Mouse (Mus musculus) midbrain, embryonic 10.5 days (tissue): Measurements from ENCODE around the gene Tchp. TPM values are rescaled to one million over a fixed set of nuclear protein-coding genes. Genes with fewer than 3 reads are reported as not detected.

Source experiments
- DNase-seq: peaks from one replicate; pipeline ENCODE4 v3.0.0-alpha.2; 2017; ENCODE audit warnings: low spot score
- H3K27ac ChIP-seq: fragments of 300-500 bp; sonication (generic); replicated peaks from 2 replicates; pipeline ENCODE4 v1.5.1; 2016; ENCODE audit warnings: mild to moderate bottlenecking
- H3K27me3 ChIP-seq: fragments of 300-500 bp; sonication (generic); 2 replicates; pipeline ENCODE4 v1.6.1; 2016; ENCODE audit warnings: low read depth, mild to moderate bottlenecking; ENCODE audit not compliant: poor library complexity, severe bottlenecking
- H3K36me3 ChIP-seq: fragments of 300-500 bp; sonication (generic); 2 replicates; pipeline ENCODE4 v1.6.1; 2016; ENCODE audit warnings: mild to moderate bottlenecking, moderate library complexity
- H3K4me1 ChIP-seq: fragments of 300-500 bp; sonication (generic); 2 replicates; pipeline ENCODE4 v1.6.1; 2016
- H3K4me3 ChIP-seq: fragments of 300-500 bp; sonication (generic); 2 replicates; pipeline ENCODE4 v1.5.1; 2016; ENCODE audit warnings: mild to moderate bottlenecking, moderate library complexity
- H3K9me3 ChIP-seq: fragments of 300-500 bp; sonication (generic); replicated peaks from 2 replicates; pipeline ENCODE4 v1.6.1; 2016; ENCODE audit warnings: mild to moderate bottlenecking
- WGBS: fragments of 180-500 bp; shearing (Covaris S2); methylation state at CpG from one replicate; pipeline ENCODE4 v1.1.7; 2016; 5-methylcytosine and 5-hydroxymethylcytosine counted together
- polyA plus RNA-seq: library from polyadenylated mRNA; unstranded; fragments of >200 nt; fragmentation: Nextera tagmentation; extraction: Ambion mirVana; gene quantifications from 2 replicates; pipeline ENCODE4 v1.2.1, GENCODE M21; 2016

Gene Tchp
- polyA plus RNA-seq: 19.4 and 22.0 TPM in 2 replicates

- Histone ChIP-seq H3K4me3 (peak within 1 kb of the TSS; percentile 90), H3K27ac (peak within 1 kb of the TSS; percentile 87), H3K9me3 (no peaks in the 10 kb centered on the region), H3K4me1 (peaks cover 9% of the 10 kb centered on the region), H3K36me3 (peaks cover 35% of the 10 kb centered on the region), H3K27me3 (no peaks in the 10 kb centered on the region)
- 3% methylated on average over 49 of the region's 49 CpGs for WGBS
- DNase-seq: peak; percentile 95
These were observed at the start of gene Tchp for GRCm38 (mm10) chr5:114707265-114708068. Gene Tchp (plus strand): TSS chr5:114707760.

- H3K9me3 ChIP-seq: no peaks in the 10 kb centered on the region
- no peak within 1 kb of the TSS; the same call in 1 of the 2 replicates for H3K27ac ChIP-seq
- peaks cover 13% of the 10 kb centered on the region for H3K4me1 ChIP-seq
- H3K4me3 ChIP-seq: peak within 1 kb of the TSS; percentile 57
- peaks cover 70% of the 10 kb centered on the region for H3K27me3 ChIP-seq
- no peak for DNase-seq
- H3K36me3 ChIP-seq: no peaks in the 10 kb centered on the region
- 2% methylated on average over 47 of the region's 47 CpGs for WGBS
These were observed 49.3 kb upstream of the Tchp start, which contains the start of gene Trpv4 for GRCm38 (mm10) chr5:114658255-114658654. Gene Trpv4 (minus strand): TSS chr5:114658421.

DNA sequence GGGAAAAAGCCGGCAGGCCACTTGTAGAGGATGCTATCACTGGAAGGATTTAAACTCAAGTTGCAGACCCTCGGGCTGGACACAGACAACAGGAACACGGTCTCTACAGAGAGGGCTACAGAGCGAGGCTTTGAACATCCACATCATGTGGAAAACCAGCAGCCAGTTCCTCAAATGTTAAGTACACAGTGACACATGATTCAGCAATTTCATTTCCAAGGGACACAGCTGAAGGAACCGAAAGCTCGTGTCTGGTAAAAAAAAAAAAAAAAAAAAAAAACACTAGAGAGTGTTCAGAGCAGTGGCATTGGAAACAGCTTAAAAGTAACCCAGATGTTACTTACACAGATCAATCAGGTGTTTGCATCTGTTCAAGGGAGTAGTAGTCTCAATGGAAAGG lies 46.5 kb upstream of the Tchp start:
- H3K4me3 ChIP-seq: no peak overlapping the region
- H3K9me3 ChIP-seq: no peaks in the 10 kb centered on the region
- peaks cover 13% of the 10 kb centered on the region for H3K4me1 ChIP-seq
- no peak overlapping the region for H3K27ac ChIP-seq
- 77% methylated on average over 6 of the region's 6 CpGs for WGBS
- no peak for DNase-seq
- peaks cover 47% of the 10 kb centered on the region for H3K27me3 ChIP-seq
- H3K36me3 ChIP-seq: no peaks in the 10 kb centered on the region

GRCm38 (mm10) chr5:114664139-114664538 lies 43.4 kb upstream of the Tchp start:
- WGBS: 87% methylated on average over 4 of the region's 4 CpGs
- H3K27ac ChIP-seq: no peak overlapping the region
- no peak overlapping the region for H3K4me3 ChIP-seq
- DNase-seq: no peak
- H3K36me3 ChIP-seq: no peaks in the 10 kb centered on the region
- H3K9me3 ChIP-seq: no peaks in the 10 kb centered on the region
- H3K4me1 ChIP-seq: peaks cover 9% of the 10 kb centered on the region
- H3K27me3 ChIP-seq: peaks cover 23% of the 10 kb centered on the region

DNA sequence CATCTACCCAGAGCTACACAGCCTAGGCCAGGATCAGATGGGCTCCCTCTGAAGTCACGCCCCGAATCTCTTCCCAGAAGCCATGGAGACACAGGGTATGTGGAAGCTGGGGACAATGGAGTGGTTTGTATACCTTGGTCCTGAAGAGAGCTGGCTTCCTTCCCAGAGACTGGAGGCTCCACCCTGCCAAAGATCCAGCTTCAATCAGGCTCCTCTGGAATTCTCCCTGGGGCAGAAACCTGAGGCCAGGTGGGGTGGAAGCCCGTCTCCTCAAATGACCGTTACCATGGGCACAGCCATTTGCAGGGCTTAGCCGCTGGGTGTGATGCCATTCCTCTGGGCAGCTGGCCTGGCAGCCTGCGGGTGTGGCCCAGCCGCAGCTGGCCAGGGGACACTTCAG lies 42.8 kb upstream of the Tchp start:
- WGBS: 83% methylated on average over 7 of the region's 7 CpGs
- no peak overlapping the region for H3K27ac ChIP-seq

DNA sequence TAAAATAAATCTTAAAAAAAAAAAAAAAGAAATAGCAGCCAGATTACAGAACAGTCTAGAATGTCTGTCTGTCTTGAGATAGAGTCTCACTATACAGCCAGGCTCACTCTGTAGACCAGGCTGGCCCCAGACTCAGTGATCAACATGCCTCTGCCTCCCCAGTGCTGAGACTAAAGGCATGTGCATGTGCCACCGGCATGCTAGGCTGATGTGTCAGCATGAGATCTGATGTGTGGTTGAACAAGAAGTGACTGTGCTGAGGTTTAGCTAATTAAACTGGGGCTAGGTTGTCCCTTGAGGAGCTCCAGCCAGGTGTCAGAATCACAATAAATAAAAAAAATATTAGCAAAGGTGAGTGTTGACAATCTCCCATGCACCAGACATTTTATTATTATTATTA lies 40.9 kb upstream of the Tchp start:
- Histone ChIP-seq H3K4me1 (peaks cover 15% of the 10 kb centered on the region), H3K36me3 (peaks cover 10% of the 10 kb centered on the region; the same call in 1 of the 2 replicates), H3K27me3 (peaks cover 7% of the 10 kb centered on the region; the same call in 1 of the 2 replicates), H3K9me3 (no peaks in the 10 kb centered on the region), H3K4me3 (no peak overlapping the region), H3K27ac (no peak overlapping the region)
- no peak for DNase-seq
- 88% methylated on average over 1 of the region's 1 CpGs for WGBS

More for the DNA sequence above, 42.8 kb upstream of the Tchp start:
- Histone ChIP-seq H3K27me3 (peaks cover 17% of the 10 kb centered on the region), H3K9me3 (no peaks in the 10 kb centered on the region), H3K4me3 (no peak overlapping the region), H3K36me3 (peaks cover 2% of the 10 kb centered on the region; the same call in 1 of the 2 replicates), H3K4me1 (peaks cover 9% of the 10 kb centered on the region)
- DNase-seq: no peak

- WGBS: 4% methylated on average over 36 of the region's 36 CpGs
- H3K9me3 ChIP-seq: no peaks in the 10 kb centered on the region
- peaks cover 10% of the 10 kb centered on the region; the same call in 1 of the 2 replicates for H3K36me3 ChIP-seq
- peaks cover 7% of the 10 kb centered on the region; the same call in 1 of the 2 replicates for H3K27me3 ChIP-seq
- H3K27ac ChIP-seq: no peak overlapping the region
- peak overlapping the region; percentile 48 for H3K4me3 ChIP-seq
- peak; percentile 98 for DNase-seq
- H3K4me1 ChIP-seq: peaks cover 15% of the 10 kb centered on the region
These were observed 40.2 kb upstream of the Tchp start for GRCm38 (mm10) chr5:114667228-114667856.

DNA sequence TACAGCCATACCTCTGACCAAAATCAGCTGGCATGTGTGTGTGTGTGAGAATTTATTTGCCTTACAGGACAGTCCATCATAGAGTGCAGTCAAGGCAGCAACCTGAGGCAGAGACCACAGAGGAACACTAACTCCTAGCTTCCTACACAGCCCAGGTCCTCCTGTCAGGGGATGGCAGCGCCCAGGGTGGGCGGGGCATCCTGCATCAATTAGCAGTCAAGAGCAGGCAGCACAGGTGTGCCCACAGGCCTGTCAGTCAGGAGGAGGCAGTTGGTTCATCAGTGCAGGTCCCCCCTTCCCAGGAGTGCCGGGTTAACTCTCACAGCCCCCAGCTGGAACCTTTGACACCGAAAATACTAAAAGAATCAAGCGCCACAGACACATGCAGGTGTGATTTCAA lies 38.5 kb upstream of the Tchp start:
- Histone ChIP-seq H3K4me3 (no peak overlapping the region), H3K9me3 (no peaks in the 10 kb centered on the region), H3K27me3 (peaks cover 7% of the 10 kb centered on the region; the same call in 1 of the 2 replicates), H3K4me1 (peaks cover 15% of the 10 kb centered on the region), H3K27ac (no peak overlapping the region), H3K36me3 (peaks cover 24% of the 10 kb centered on the region)
- 84% methylated on average over 5 of the region's 5 CpGs for WGBS
- no peak for DNase-seq

GRCm38 (mm10) chr5:114673114-114673513 lies 34.4 kb upstream of the Tchp start:
- no peak for DNase-seq
- Histone ChIP-seq H3K36me3 (peaks cover 61% of the 10 kb centered on the region), H3K27me3 (peaks cover 6% of the 10 kb centered on the region; the same call in 1 of the 2 replicates), H3K27ac (no peak overlapping the region), H3K4me3 (no peak overlapping the region), H3K4me1 (0 out of 2 replicates have a peak, but pooled peaks cover 6% of the 10 kb centered on the region), H3K9me3 (no peaks in the 10 kb centered on the region)
- 88% methylated on average over 13 of the region's 13 CpGs for WGBS

GRCm38 (mm10) chr5:114674594-114674993 lies 33.0 kb upstream of the Tchp start:
- H3K36me3 ChIP-seq: peaks cover 61% of the 10 kb centered on the region
- peaks cover 11% of the 10 kb centered on the region for H3K4me1 ChIP-seq
- H3K4me3 ChIP-seq: no peak overlapping the region
- H3K27ac ChIP-seq: no peak overlapping the region
- H3K27me3 ChIP-seq: no peaks in the 10 kb centered on the region
- no peak for DNase-seq
- no peaks in the 10 kb centered on the region for H3K9me3 ChIP-seq
- 87% methylated on average over 8 of the region's 8 CpGs for WGBS

- no peak for DNase-seq
- Histone ChIP-seq H3K9me3 (no peaks in the 10 kb centered on the region), H3K27ac (peak overlapping the region; percentile 61), H3K4me3 (no peak overlapping the region), H3K36me3 (peaks cover 26% of the 10 kb centered on the region), H3K27me3 (no peaks in the 10 kb centered on the region), H3K4me1 (peaks cover 37% of the 10 kb centered on the region)
- 78% methylated on average over 17 of the region's 17 CpGs for WGBS
These were observed 27.5 kb upstream of the Tchp start for GRCm38 (mm10) chr5:114679841-114680591.

DNA sequence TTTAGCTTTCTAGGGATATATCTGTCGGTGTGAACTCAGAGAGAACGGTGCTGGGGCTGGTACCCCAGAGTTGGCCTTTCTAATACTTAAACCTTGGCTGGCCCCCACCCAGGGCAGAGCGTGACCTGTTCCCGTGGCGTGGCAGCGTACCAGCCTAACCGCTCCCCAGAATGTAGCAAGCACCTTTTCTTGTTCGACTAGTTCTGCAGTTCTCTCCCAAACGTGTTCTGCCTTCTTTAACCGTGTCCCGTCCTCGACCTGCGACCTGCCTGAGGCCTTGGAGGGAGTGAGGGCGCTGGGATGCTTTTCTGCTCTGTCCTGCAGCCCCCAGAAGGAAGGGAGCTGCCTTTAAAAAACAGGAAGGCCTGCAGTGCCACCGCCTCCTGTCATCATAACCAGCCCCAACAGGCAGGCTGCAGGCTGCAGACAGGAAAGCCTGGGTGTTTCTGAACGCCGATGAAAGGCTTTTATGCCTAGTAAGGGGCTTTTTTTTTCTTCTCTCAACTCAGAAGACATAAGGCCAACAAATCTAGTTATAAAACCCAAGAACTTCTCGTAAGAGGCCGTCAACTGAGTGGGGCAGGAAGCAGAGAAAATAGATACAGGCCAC lies 26.8 kb upstream of the Tchp start:
- DNase-seq: no peak
- Histone ChIP-seq H3K27ac (peak overlapping the region; percentile 61), H3K4me1 (peaks cover 37% of the 10 kb centered on the region), H3K9me3 (no peaks in the 10 kb centered on the region), H3K4me3 (no peak overlapping the region), H3K27me3 (no peaks in the 10 kb centered on the region), H3K36me3 (peaks cover 23% of the 10 kb centered on the region)
- WGBS: 82% methylated on average over 19 of the region's 19 CpGs
